Mouse (Mus musculus) liver, postnatal 0 days (tissue): ENCODE measurements around the gene Slc44a5.

Experiments used
- CTCF ChIP-seq: sonication (generic); IDR thresholded peaks from 2 replicates; pipeline ENCODE4 v1.5.1; 2016; ENCODE audit warnings: antibody characterized with exemption, low read depth
- EP300 ChIP-seq: IDR thresholded peaks from 2 replicates; pipeline ENCODE4 v1.6.1; 2016; ENCODE audit warnings: antibody characterized with exemption, low read depth, mild to moderate bottlenecking

- TF ChIP-seq EP300 (no peak), CTCF (no peak)
Observed at GRCm38 (mm10) chr3:154136501-154136900, 163.3 kb downstream of the Slc44a5 start.
